Mouse (Mus musculus): ENCODE data around the gene Pam16. TPM values are rescaled to one million over a fixed set of nuclear protein-coding genes. Genes with fewer than 3 reads are reported as not detected.

Pam16 gene
- polyA plus RNA-seq (2015; fragmentation: Nextera tagmentation; extraction: Ambion mirVana): 118 and 125 TPM in 2 replicates

- Histone ChIP-seq H3K4me3 (peak within 1 kb of the TSS; percentile 76), H3K36me3 (no peaks in the 10 kb centered on the region), H3K9ac (peak within 1 kb of the TSS; percentile 75), H3K4me1 (replicated peaks) (peaks cover 33% of the 10 kb centered on the region), H3K27me3 (no peaks in the 10 kb centered on the region), H3K4me2 (peak within 1 kb of the TSS; percentile 63), H3K27ac (peak within 1 kb of the TSS; percentile 86), H3K9me3 (replicated peaks) (no peaks in the 10 kb centered on the region)
- peak; percentile 90 for ATAC-seq (replicated peaks; ENCODE audit: insufficient number of reproducible peaks, insufficient read depth, low FRiP score, low read depth)
- WGBS: 0% methylated on average over 56 of the region's 56 CpGs
Measured at GRCm38 (mm10) chr16:4624481-4625110, at the start of gene Pam16. Gene Pam16 (minus strand): TSS chr16:4624988.

- no peak for ATAC-seq (replicated peaks; ENCODE audit: insufficient number of reproducible peaks, insufficient read depth, low FRiP score, low read depth)
Measured at GRCm38 (mm10) chr16:4674091-4674490, 49.3 kb upstream of the Pam16 start.

GRCm38 (mm10) chr16:4670317-4670716, 45.5 kb upstream of the Pam16 start:
- no peak overlapping the region for H3K4me3 ChIP-seq
- H3K36me3 ChIP-seq: peaks cover 25% of the 10 kb centered on the region
- no peak overlapping the region for H3K9ac ChIP-seq
- no peak overlapping the region for H3K27ac ChIP-seq
- WGBS: 68% methylated on average over 5 of the region's 5 CpGs
- no peaks in the 10 kb centered on the region for H3K27me3 ChIP-seq
- ATAC-seq (replicated peaks; ENCODE audit: insufficient number of reproducible peaks, insufficient read depth, low FRiP score, low read depth): no peak
- no peak overlapping the region for H3K4me2 ChIP-seq
- no peaks in the 10 kb centered on the region for H3K9me3 ChIP-seq (replicated peaks)
- no peaks in the 10 kb centered on the region for H3K4me1 ChIP-seq (replicated peaks)

More at GRCm38 (mm10) chr16:4674091-4674490, 49.3 kb upstream of the Pam16 start:
- WGBS: 77% methylated on average over 4 of the region's 4 CpGs
- H3K4me3 ChIP-seq: no peak overlapping the region
- peaks cover 27% of the 10 kb centered on the region for H3K36me3 ChIP-seq
- no peak overlapping the region for H3K9ac ChIP-seq
- H3K9me3 ChIP-seq (replicated peaks): no peaks in the 10 kb centered on the region
- peaks cover 14% of the 10 kb centered on the region for H3K4me1 ChIP-seq (replicated peaks)
- H3K27ac ChIP-seq: no peak overlapping the region
- H3K4me2 ChIP-seq: no peak overlapping the region
- H3K27me3 ChIP-seq: no peaks in the 10 kb centered on the region

GRCm38 (mm10) chr16:4667190-4667808, 42.5 kb upstream of the Pam16 start:
- peak; percentile 64 for ATAC-seq (replicated peaks; ENCODE audit: insufficient number of reproducible peaks, insufficient read depth, low FRiP score, low read depth)
- H3K36me3 ChIP-seq: peaks cover 20% of the 10 kb centered on the region; the same call in 1 of the 2 replicates
- no peak overlapping the region for H3K4me3 ChIP-seq
- no peaks in the 10 kb centered on the region for H3K27me3 ChIP-seq
- H3K9me3 ChIP-seq (replicated peaks): no peaks in the 10 kb centered on the region
- no peak overlapping the region for H3K4me2 ChIP-seq
- H3K4me1 ChIP-seq (replicated peaks): 0 out of 2 replicates have a peak, but pooled peaks cover 3% of the 10 kb centered on the region
- H3K9ac ChIP-seq: no peak overlapping the region
- H3K27ac ChIP-seq: no peak overlapping the region
- WGBS: 24% methylated on average over 3 of the region's 3 CpGs

GRCm38 (mm10) chr16:4665726-4666125, 40.9 kb upstream of the Pam16 start:
- H3K27ac ChIP-seq: no peak overlapping the region
- 0 out of 2 replicates have a peak, but pooled peaks cover 3% of the 10 kb centered on the region for H3K4me1 ChIP-seq (replicated peaks)
- no peak for ATAC-seq (replicated peaks; ENCODE audit: insufficient number of reproducible peaks, insufficient read depth, low FRiP score, low read depth)
- H3K27me3 ChIP-seq: no peaks in the 10 kb centered on the region
- H3K4me3 ChIP-seq: no peak overlapping the region
- WGBS: 89% methylated on average over 2 of the region's 2 CpGs
- no peak overlapping the region for H3K4me2 ChIP-seq
- no peaks in the 10 kb centered on the region for H3K9me3 ChIP-seq (replicated peaks)
- peaks cover 23% of the 10 kb centered on the region for H3K36me3 ChIP-seq
- no peak overlapping the region for H3K9ac ChIP-seq

GRCm38 (mm10) chr16:4663806-4664205, 39.0 kb upstream of the Pam16 start:
- no peak overlapping the region for H3K9ac ChIP-seq
- no peaks in the 10 kb centered on the region for H3K9me3 ChIP-seq (replicated peaks)
- H3K27me3 ChIP-seq: no peaks in the 10 kb centered on the region
- ATAC-seq (replicated peaks; ENCODE audit: insufficient number of reproducible peaks, insufficient read depth, low FRiP score, low read depth): no peak
- no peak overlapping the region for H3K27ac ChIP-seq
- H3K4me3 ChIP-seq: no peak overlapping the region
- peaks cover 10% of the 10 kb centered on the region for H3K4me1 ChIP-seq (replicated peaks)
- H3K4me2 ChIP-seq: no peak overlapping the region
- H3K36me3 ChIP-seq: peaks cover 20% of the 10 kb centered on the region
- 82% methylated on average over 2 of the region's 2 CpGs for WGBS

- no peak overlapping the region for H3K4me2 ChIP-seq
- no peaks in the 10 kb centered on the region for H3K27me3 ChIP-seq
- 64% methylated on average over 2 of the region's 2 CpGs for WGBS
- H3K4me1 ChIP-seq (replicated peaks): peaks cover 19% of the 10 kb centered on the region
- no peak overlapping the region for H3K4me3 ChIP-seq
- H3K27ac ChIP-seq: no peak overlapping the region
- H3K36me3 ChIP-seq: peaks cover 14% of the 10 kb centered on the region
- no peak overlapping the region for H3K9ac ChIP-seq
- no peaks in the 10 kb centered on the region for H3K9me3 ChIP-seq (replicated peaks)
- no peak for ATAC-seq (replicated peaks; ENCODE audit: insufficient number of reproducible peaks, insufficient read depth, low FRiP score, low read depth)
Measured at GRCm38 (mm10) chr16:4661605-4662004, 36.8 kb upstream of the Pam16 start.

- Histone ChIP-seq H3K4me3 (no peak overlapping the region), H3K36me3 (peaks cover 9% of the 10 kb centered on the region), H3K4me1 (replicated peaks) (peaks cover 42% of the 10 kb centered on the region), H3K4me2 (no peak overlapping the region), H3K27ac (peak overlapping the region; percentile 75), H3K27me3 (no peaks in the 10 kb centered on the region), H3K9ac (no peak overlapping the region; the same call in 1 of the 2 replicates), H3K9me3 (replicated peaks) (no peaks in the 10 kb centered on the region)
- no peak for ATAC-seq (replicated peaks; ENCODE audit: insufficient number of reproducible peaks, insufficient read depth, low FRiP score, low read depth)
- 34% methylated on average over 2 of the region's 2 CpGs for WGBS
Measured at GRCm38 (mm10) chr16:4659326-4659725, 34.5 kb upstream of the Pam16 start.

GRCm38 (mm10) chr16:4658781-4659245, 34.0 kb upstream of the Pam16 start:
- no peaks in the 10 kb centered on the region for H3K27me3 ChIP-seq
- no peak overlapping the region for H3K4me3 ChIP-seq
- 20% methylated on average over 11 of the region's 11 CpGs for WGBS
- peaks cover 47% of the 10 kb centered on the region for H3K4me1 ChIP-seq (replicated peaks)
- H3K27ac ChIP-seq: peak overlapping the region; percentile 75
- H3K36me3 ChIP-seq: peaks cover 8% of the 10 kb centered on the region
- ATAC-seq (replicated peaks; ENCODE audit: insufficient number of reproducible peaks, insufficient read depth, low FRiP score, low read depth): peak; percentile 57
- no peak overlapping the region; the same call in 1 of the 2 replicates for H3K9ac ChIP-seq
- no peaks in the 10 kb centered on the region for H3K9me3 ChIP-seq (replicated peaks)
- peak overlapping the region; percentile 28; the same call in 1 of the 2 replicates for H3K4me2 ChIP-seq

GRCm38 (mm10) chr16:4656571-4657081, 31.8 kb upstream of the Pam16 start:
- H3K4me2 ChIP-seq: 0 out of 2 replicates have a peak overlapping the region, but pooled peaks have one; percentile 3
- peaks cover 63% of the 10 kb centered on the region for H3K4me1 ChIP-seq (replicated peaks)
- ATAC-seq (replicated peaks; ENCODE audit: insufficient number of reproducible peaks, insufficient read depth, low FRiP score, low read depth): no peak
- H3K9ac ChIP-seq: no peak overlapping the region; the same call in 1 of the 2 replicates
- no peaks in the 10 kb centered on the region for H3K9me3 ChIP-seq (replicated peaks)
- H3K36me3 ChIP-seq: peaks cover 3% of the 10 kb centered on the region
- H3K27me3 ChIP-seq: no peaks in the 10 kb centered on the region
- H3K27ac ChIP-seq: peak overlapping the region; percentile 79
- 46% methylated on average over 9 of the region's 9 CpGs for WGBS
- no peak overlapping the region for H3K4me3 ChIP-seq

- peaks cover 70% of the 10 kb centered on the region for H3K4me1 ChIP-seq (replicated peaks)
- peak overlapping the region; percentile 3 for H3K4me2 ChIP-seq
- H3K27ac ChIP-seq: peak overlapping the region; percentile 79
- H3K9ac ChIP-seq: peak overlapping the region; percentile 42
- no peaks in the 10 kb centered on the region for H3K9me3 ChIP-seq (replicated peaks)
- no peaks in the 10 kb centered on the region for H3K27me3 ChIP-seq
- 0 out of 2 replicates have a peak, but pooled peaks have one; percentile 2 for ATAC-seq (replicated peaks; ENCODE audit: insufficient number of reproducible peaks, insufficient read depth, low FRiP score, low read depth)
- 21% methylated on average over 11 of the region's 11 CpGs for WGBS
- H3K36me3 ChIP-seq: peaks cover 5% of the 10 kb centered on the region; the same call in 1 of the 2 replicates
- H3K4me3 ChIP-seq: no peak overlapping the region
Measured at GRCm38 (mm10) chr16:4655764-4656570, 31.2 kb upstream of the Pam16 start.

Measured in heart, embryonic 15.5 days (tissue).